Mouse (Mus musculus): Measurements from ENCODE around the gene Rps12-ps3. TPM values are rescaled to one million over a fixed set of nuclear protein-coding genes. Genes with fewer than 3 reads are reported as not detected.

Gene Rps12-ps3
- polyA plus RNA-seq, 1 experiment from 2014 or later: 17.4 TPM

DNA sequence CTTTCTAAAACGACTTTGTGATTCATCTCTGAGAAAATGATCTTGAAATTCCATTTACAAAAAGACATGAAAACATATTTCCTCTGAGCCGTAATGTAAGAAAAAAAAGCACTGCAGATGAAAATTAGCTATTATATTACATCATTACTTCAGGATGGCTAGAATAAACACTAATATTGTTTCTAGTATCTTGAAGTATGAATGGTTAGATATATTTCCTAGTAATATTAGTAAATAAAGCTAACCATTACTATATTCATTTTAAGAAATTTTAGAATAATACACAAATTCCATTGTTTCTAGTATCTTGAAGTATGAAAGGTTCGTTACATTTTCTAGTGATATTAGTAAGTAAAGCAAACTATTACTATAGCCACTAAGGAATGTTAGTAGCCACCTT lies 17.8 kb downstream of the Rps12-ps3 start:
- Histone ChIP-seq H3K4me1 (replicated peaks) (peaks cover 41% of the 10 kb centered on the region), H3K36me3 (peaks cover 9% of the 10 kb centered on the region; the same call in 1 of the 2 replicates), H3K4me3 (no peak overlapping the region), H3K27me3 (ENCODE audit: insufficient read depth, poor library complexity, severe bottlenecking) (no peaks in the 10 kb centered on the region), H3K9me3 (no peaks in the 10 kb centered on the region), H3K27ac (no peak overlapping the region)
- 90% methylated on average over 3 of the region's 3 CpGs for WGBS
- no peak for DNase-seq (ENCODE audit: low spot score)

- peaks cover 55% of the 10 kb centered on the region for H3K4me1 ChIP-seq (replicated peaks)
- no peak for DNase-seq (ENCODE audit: low spot score)
- 50% methylated on average over 2 of the region's 2 CpGs for WGBS
Measured at GRCm38 (mm10) chr19:59342964-59343363, 20.9 kb downstream of the Rps12-ps3 start.

DNA sequence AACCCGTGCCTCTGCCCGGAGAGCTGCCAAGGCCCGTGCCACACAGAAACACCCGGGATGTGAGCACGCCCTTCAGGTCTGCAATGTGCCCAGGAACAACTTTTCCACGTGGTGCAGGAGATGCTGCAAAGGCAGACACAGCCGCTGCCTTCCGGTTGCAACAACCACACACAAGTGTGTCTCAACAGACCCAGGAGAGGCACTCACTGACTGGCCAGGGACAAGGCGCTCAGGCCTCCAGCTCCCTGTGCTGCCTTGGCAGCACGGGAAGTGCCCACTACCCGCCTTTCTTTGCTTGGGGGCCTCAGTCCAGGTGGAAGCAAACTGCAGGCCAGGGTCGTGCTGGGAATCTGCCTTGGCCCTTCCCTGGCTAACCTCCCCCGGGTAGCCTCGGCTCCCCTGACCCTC lies 22.2 kb downstream of the Rps12-ps3 start:
- WGBS: 2% methylated on average over 14 of the region's 14 CpGs
- Histone ChIP-seq H3K27ac (peak overlapping the region; percentile 97), H3K9me3 (no peaks in the 10 kb centered on the region)

More at GRCm38 (mm10) chr19:59342964-59343363, 20.9 kb downstream of the Rps12-ps3 start:
- Histone ChIP-seq H3K36me3 (no peaks in the 10 kb centered on the region), H3K27ac (no peak overlapping the region), H3K4me3 (peak overlapping the region; percentile 93), H3K27me3 (ENCODE audit: insufficient read depth, poor library complexity, severe bottlenecking) (no peaks in the 10 kb centered on the region), H3K9me3 (no peaks in the 10 kb centered on the region)

DNA sequence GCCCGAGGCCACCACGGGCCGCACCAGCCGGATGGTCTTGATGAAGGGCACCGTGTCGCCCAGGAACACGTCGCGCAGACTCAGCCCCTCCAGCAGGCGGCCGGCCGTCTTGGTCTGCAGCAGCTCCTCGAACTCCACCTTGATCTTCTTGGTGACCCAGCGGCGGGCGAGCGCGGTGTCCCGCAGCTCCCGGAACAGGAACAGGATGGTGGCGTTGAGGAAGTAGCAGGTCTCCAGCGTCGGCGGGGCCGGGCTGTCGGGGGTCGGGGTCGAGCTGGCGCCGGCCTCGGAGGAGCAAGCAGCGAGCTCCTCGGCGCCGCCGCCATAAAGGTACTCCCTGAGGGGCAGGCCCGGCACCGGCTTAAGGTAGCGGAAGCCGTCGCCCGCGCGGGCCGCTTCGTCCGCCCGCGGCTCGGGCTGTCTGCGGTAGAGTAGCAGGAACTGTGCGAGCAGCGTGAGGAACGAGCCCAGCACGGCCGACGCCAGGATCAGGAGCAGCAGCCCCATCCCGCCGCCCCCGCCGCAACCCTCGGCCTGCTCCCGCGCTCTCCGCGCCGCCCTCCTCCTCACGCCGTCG lies 23.1 kb downstream of the Rps12-ps3 start:
- Histone ChIP-seq H3K4me3 (peak overlapping the region; percentile 93), H3K36me3 (no peaks in the 10 kb centered on the region), H3K27ac (peak overlapping the region; percentile 97), H3K9me3 (no peaks in the 10 kb centered on the region), H3K4me1 (replicated peaks) (peaks cover 55% of the 10 kb centered on the region), H3K27me3 (ENCODE audit: insufficient read depth, poor library complexity, severe bottlenecking) (no peaks in the 10 kb centered on the region)
- WGBS: under 1% methylated on average over 70 of the region's 70 CpGs
- peak; percentile 72 for DNase-seq (ENCODE audit: low spot score)

More for the DNA sequence above, 22.2 kb downstream of the Rps12-ps3 start:
- Histone ChIP-seq H3K4me3 (peak overlapping the region; percentile 93), H3K4me1 (replicated peaks) (peaks cover 55% of the 10 kb centered on the region), H3K27me3 (ENCODE audit: insufficient read depth, poor library complexity, severe bottlenecking) (no peaks in the 10 kb centered on the region), H3K36me3 (no peaks in the 10 kb centered on the region)
- no peak for DNase-seq (ENCODE audit: low spot score)

GRCm38 (mm10) chr19:59345658-59346283 lies 23.7 kb downstream of the Rps12-ps3 start, which contains the start of gene Pdzd8:
Gene Pdzd8, minus strand, starts transcription at chr19:59345780.
- Histone ChIP-seq H3K9me3 (no peaks in the 10 kb centered on the region), H3K4me1 (replicated peaks) (peaks cover 55% of the 10 kb centered on the region), H3K36me3 (no peaks in the 10 kb centered on the region), H3K27ac (peak within 1 kb of the TSS; percentile 97), H3K4me3 (peak within 1 kb of the TSS; percentile 93), H3K27me3 (ENCODE audit: insufficient read depth, poor library complexity, severe bottlenecking) (no peaks in the 10 kb centered on the region)
- WGBS: under 1% methylated on average over 90 of the region's 91 CpGs
- peak; percentile 89 for DNase-seq (ENCODE audit: low spot score)

GRCm38 (mm10) chr19:59346325-59346724 lies 24.2 kb downstream of the Rps12-ps3 start:
- no peak for DNase-seq (ENCODE audit: low spot score)
- H3K9me3 ChIP-seq: no peaks in the 10 kb centered on the region
- 3% methylated on average over 11 of the region's 11 CpGs for WGBS
- no peaks in the 10 kb centered on the region for H3K27me3 ChIP-seq (ENCODE audit: insufficient read depth, poor library complexity, severe bottlenecking)
- H3K4me3 ChIP-seq: peak overlapping the region; percentile 93
- no peaks in the 10 kb centered on the region for H3K36me3 ChIP-seq
- H3K27ac ChIP-seq: peak overlapping the region; percentile 97
- peaks cover 49% of the 10 kb centered on the region for H3K4me1 ChIP-seq (replicated peaks)

- no peaks in the 10 kb centered on the region for H3K27me3 ChIP-seq (ENCODE audit: insufficient read depth, poor library complexity, severe bottlenecking)
- DNase-seq (ENCODE audit: low spot score): no peak
- peaks cover 18% of the 10 kb centered on the region for H3K4me1 ChIP-seq (replicated peaks)
- H3K36me3 ChIP-seq: no peaks in the 10 kb centered on the region
- no peaks in the 10 kb centered on the region for H3K9me3 ChIP-seq
- no peak overlapping the region for H3K4me3 ChIP-seq
- H3K27ac ChIP-seq: no peak overlapping the region
- WGBS: 87% methylated on average over 6 of the region's 6 CpGs
Measured at GRCm38 (mm10) chr19:59349329-59349960, 27.4 kb downstream of the Rps12-ps3 start.

GRCm38 (mm10) chr19:59350273-59350903 lies 28.3 kb downstream of the Rps12-ps3 start:
- Histone ChIP-seq H3K27me3 (ENCODE audit: insufficient read depth, poor library complexity, severe bottlenecking) (no peaks in the 10 kb centered on the region), H3K4me3 (no peak overlapping the region), H3K4me1 (replicated peaks) (peaks cover 11% of the 10 kb centered on the region), H3K36me3 (no peaks in the 10 kb centered on the region), H3K9me3 (no peaks in the 10 kb centered on the region), H3K27ac (no peak overlapping the region)
- 83% methylated on average over 7 of the region's 7 CpGs for WGBS
- no peak for DNase-seq (ENCODE audit: low spot score)

DNA sequence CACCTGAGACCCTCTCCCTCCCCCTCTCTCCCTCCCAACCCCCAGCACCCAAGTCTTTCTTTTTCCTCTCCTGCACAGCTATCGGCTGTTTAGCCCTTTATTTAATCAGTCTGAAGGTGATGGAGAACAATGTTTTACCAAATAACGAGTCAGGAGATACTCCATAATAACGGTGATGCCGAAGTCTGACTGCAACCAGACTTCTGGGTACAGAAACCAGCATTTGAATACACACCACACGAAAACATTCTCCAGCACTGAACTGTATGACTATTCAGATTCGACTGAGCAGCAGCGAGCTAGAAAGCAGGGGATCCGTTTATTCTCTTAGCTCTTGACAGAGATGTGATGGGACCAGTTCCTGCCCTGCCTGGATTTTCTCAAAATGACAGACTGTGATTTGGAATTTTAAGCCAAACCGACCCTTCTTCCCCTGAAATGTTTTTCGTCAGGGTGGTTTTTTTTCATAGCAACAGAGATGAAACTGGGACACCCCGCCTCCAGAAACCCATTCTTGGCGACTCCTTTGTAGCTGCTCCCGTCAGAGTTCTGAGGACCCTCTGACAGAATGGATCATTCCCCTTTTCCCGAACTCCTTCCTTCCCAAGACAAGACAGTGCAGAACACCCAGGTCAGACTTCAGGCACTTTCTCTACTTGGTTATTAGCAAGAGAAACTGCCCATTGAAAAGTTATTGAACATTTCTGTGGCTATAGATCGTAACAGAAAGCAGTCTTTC lies 29.2 kb downstream of the Rps12-ps3 start:
- Histone ChIP-seq H3K4me1 (replicated peaks) (peaks cover 5% of the 10 kb centered on the region), H3K36me3 (no peaks in the 10 kb centered on the region), H3K4me3 (no peak overlapping the region), H3K9me3 (no peaks in the 10 kb centered on the region), H3K27ac (no peak overlapping the region), H3K27me3 (ENCODE audit: insufficient read depth, poor library complexity, severe bottlenecking) (no peaks in the 10 kb centered on the region)
- WGBS: 75% methylated on average over 15 of the region's 15 CpGs
- DNase-seq (ENCODE audit: low spot score): no peak

DNA sequence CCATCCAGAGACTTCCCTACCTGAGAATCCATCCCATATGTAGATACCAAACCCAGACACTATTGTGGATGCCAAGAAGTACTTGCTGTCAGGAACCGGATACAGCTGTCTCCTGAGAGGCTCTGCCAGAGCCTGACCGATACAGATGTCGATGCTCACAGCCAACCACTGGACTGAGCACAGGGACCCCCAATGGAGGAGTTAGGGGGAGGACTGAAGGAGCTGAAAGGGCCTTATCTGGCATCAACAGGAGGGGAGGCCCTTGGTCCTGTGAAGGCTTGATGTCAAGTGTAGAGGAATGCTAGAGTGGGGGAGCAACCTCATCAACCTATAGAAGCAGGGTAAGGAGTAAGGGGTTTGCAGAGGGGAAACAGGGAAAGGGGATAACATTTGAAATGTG lies 30.7 kb downstream of the Rps12-ps3 start:
- Histone ChIP-seq H3K9me3 (no peaks in the 10 kb centered on the region), H3K4me1 (replicated peaks) (no peaks in the 10 kb centered on the region), H3K4me3 (no peak overlapping the region), H3K36me3 (no peaks in the 10 kb centered on the region), H3K27ac (no peak overlapping the region), H3K27me3 (ENCODE audit: insufficient read depth, poor library complexity, severe bottlenecking) (no peaks in the 10 kb centered on the region)
- no peak for DNase-seq (ENCODE audit: low spot score)
- 73% methylated on average over 3 of the region's 3 CpGs for WGBS

GRCm38 (mm10) chr19:59354906-59355305 lies 32.8 kb downstream of the Rps12-ps3 start:
- WGBS: 77% methylated on average over 2 of the region's 2 CpGs

DNA sequence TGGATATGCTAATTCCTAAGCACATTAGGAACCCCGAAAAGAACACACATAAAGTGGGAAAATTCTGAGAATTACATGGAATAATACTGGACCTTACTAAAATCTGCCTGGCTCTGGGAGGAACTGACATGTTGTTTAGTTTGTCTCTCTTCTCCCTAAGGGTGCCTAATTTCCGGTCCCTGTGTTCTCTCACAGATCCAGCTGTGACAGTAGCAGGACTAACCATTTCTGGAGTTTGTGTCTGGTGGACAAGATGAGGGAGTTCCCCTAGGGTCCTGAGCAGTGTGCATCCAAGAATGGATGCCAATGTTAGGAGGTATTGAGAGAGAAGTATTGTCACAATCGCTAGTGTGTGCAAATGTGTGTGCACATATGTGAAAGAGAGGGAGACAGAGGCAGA lies 34.3 kb downstream of the Rps12-ps3 start:
- WGBS: 90% methylated on average over 3 of the region's 3 CpGs
- no peak for DNase-seq (ENCODE audit: low spot score)
- no peak overlapping the region for H3K4me3 ChIP-seq
- no peaks in the 10 kb centered on the region for H3K36me3 ChIP-seq
- no peak overlapping the region for H3K27ac ChIP-seq
- peaks cover 10% of the 10 kb centered on the region for H3K4me1 ChIP-seq (replicated peaks)
- H3K27me3 ChIP-seq (ENCODE audit: insufficient read depth, poor library complexity, severe bottlenecking): 0 out of 2 replicates have a peak, but pooled peaks cover 3% of the 10 kb centered on the region
- H3K9me3 ChIP-seq: no peaks in the 10 kb centered on the region

More at GRCm38 (mm10) chr19:59354906-59355305, 32.8 kb downstream of the Rps12-ps3 start:
- Histone ChIP-seq H3K4me3 (no peak overlapping the region), H3K4me1 (replicated peaks) (peaks cover 2% of the 10 kb centered on the region), H3K27me3 (ENCODE audit: insufficient read depth, poor library complexity, severe bottlenecking) (no peaks in the 10 kb centered on the region), H3K36me3 (no peaks in the 10 kb centered on the region), H3K9me3 (no peaks in the 10 kb centered on the region), H3K27ac (no peak overlapping the region)
- DNase-seq (ENCODE audit: low spot score): no peak
